Mouse (Mus musculus): ENCODE data around the gene Plxnd1. TPM values are rescaled to one million over a fixed set of nuclear protein-coding genes. Genes with fewer than 3 reads are reported as not detected.

The Plxnd1 gene
- polyA plus RNA-seq, 1 experiment: 54.2 TPM

- no peak for TF ChIP-seq POLR2A (IDR thresholded peaks at IDR 0.05; ENCODE audit: low read depth, low read length)
- TF ChIP-seq CTCF (conservative IDR thresholded peaks at IDR 0.05; ENCODE audit: insufficient read depth, insufficient read length, low read depth, low read length): no peak
- H3K4me3 ChIP-seq (ENCODE audit: insufficient read depth, low read depth, low read length): no peak overlapping the region
- H3K27ac ChIP-seq (ENCODE audit: insufficient read depth, low read depth, low read length): no peak overlapping the region
- H3K27me3 ChIP-seq (replicated peaks; ENCODE audit: control insufficient read depth, insufficient read depth, low read length): no peaks in the 10 kb centered on the region
- no peaks in the 10 kb centered on the region for H3K36me3 ChIP-seq (ENCODE audit: control insufficient read depth, insufficient read depth, low read length)
- DNase-seq: peak; percentile 4
- 87% methylated on average over 9 of the region's 9 CpGs for WGBS
- no peaks in the 10 kb centered on the region for H3K4me1 ChIP-seq (ENCODE audit: control insufficient read depth, insufficient read depth, low read length)
These were observed 27.2 kb upstream of the Plxnd1 start for GRCm38 (mm10) chr6:116021961-116022485.

DNA sequence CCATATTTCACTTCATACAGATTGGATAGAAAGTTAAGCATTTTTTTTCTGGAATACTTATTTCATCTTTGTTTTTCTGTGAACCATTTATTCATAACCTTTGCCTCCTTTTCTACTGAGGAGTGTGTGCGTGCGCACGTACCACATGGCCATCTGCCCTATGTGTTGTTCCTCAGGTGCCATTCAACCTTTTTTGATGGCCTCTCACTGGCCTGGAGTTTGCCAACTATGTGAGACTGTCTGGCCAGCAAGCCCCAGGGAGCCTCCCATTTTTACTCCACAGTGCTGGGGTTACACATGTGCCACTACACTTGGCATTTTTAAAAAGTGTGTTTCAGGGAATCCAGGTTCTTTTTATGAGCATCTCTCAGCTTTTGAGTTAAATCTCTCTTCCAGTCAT, 21.1 kb upstream of the Plxnd1 start:
- DNase-seq: no peak
- no peak overlapping the region for H3K4me3 ChIP-seq (ENCODE audit: insufficient read depth, low read depth, low read length)
- no peaks in the 10 kb centered on the region for H3K36me3 ChIP-seq (ENCODE audit: control insufficient read depth, insufficient read depth, low read length)
- no peak for TF ChIP-seq POLR2A (IDR thresholded peaks at IDR 0.05; ENCODE audit: low read depth, low read length)
- no peaks in the 10 kb centered on the region for H3K27me3 ChIP-seq (replicated peaks; ENCODE audit: control insufficient read depth, insufficient read depth, low read length)
- no peak overlapping the region for H3K27ac ChIP-seq (ENCODE audit: insufficient read depth, low read depth, low read length)
- H3K4me1 ChIP-seq (ENCODE audit: control insufficient read depth, insufficient read depth, low read length): no peaks in the 10 kb centered on the region
- 91% methylated on average over 3 of the region's 3 CpGs for WGBS

GRCm38 (mm10) chr6:116014111-116014510, 19.3 kb upstream of the Plxnd1 start:
- 87% methylated on average over 6 of the region's 6 CpGs for WGBS
- Histone ChIP-seq H3K27me3 (replicated peaks; ENCODE audit: control insufficient read depth, insufficient read depth, low read length) (no peaks in the 10 kb centered on the region), H3K36me3 (ENCODE audit: control insufficient read depth, insufficient read depth, low read length) (no peaks in the 10 kb centered on the region), H3K4me3 (ENCODE audit: insufficient read depth, low read depth, low read length) (no peak overlapping the region), H3K4me1 (ENCODE audit: control insufficient read depth, insufficient read depth, low read length) (no peaks in the 10 kb centered on the region), H3K27ac (ENCODE audit: insufficient read depth, low read depth, low read length) (no peak overlapping the region)
- DNase-seq: no peak
- TF ChIP-seq CTCF (conservative IDR thresholded peaks at IDR 0.05; ENCODE audit: insufficient read depth, insufficient read length, low read depth, low read length) (no peak), POLR2A (IDR thresholded peaks at IDR 0.05; ENCODE audit: low read depth, low read length) (no peak)

DNA sequence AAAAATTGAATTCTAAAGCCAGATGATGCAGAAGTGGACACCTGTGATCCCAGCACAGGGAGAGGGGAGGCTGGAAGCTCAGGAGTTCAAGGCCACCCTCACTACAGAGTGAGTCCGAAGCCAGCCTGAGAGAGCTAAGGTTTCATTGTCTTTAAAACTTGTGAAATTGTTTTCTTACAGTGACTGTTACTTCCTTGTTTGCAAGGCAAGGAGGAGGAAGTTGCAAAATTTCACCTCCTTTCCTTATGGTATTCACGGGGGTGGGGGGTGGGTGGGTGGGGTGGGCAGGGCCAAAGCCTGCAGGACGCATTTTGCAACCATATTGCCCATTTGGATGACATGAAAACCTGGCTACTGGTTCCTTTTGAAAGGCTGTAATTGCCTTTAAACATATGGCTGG, 18.9 kb upstream of the Plxnd1 start:
- Histone ChIP-seq H3K27ac (ENCODE audit: insufficient read depth, low read depth, low read length) (no peak overlapping the region), H3K4me1 (ENCODE audit: control insufficient read depth, insufficient read depth, low read length) (no peaks in the 10 kb centered on the region), H3K4me3 (ENCODE audit: insufficient read depth, low read depth, low read length) (no peak overlapping the region), H3K27me3 (replicated peaks; ENCODE audit: control insufficient read depth, insufficient read depth, low read length) (no peaks in the 10 kb centered on the region), H3K36me3 (ENCODE audit: control insufficient read depth, insufficient read depth, low read length) (no peaks in the 10 kb centered on the region)
- no peak for DNase-seq
- WGBS: 50% methylated on average over 3 of the region's 3 CpGs
- no peak for TF ChIP-seq CTCF (conservative IDR thresholded peaks at IDR 0.05; ENCODE audit: insufficient read depth, insufficient read length, low read depth, low read length)
- TF ChIP-seq POLR2A (IDR thresholded peaks at IDR 0.05; ENCODE audit: low read depth, low read length): no peak

GRCm38 (mm10) chr6:116010541-116010940, 15.7 kb upstream of the Plxnd1 start:
- Histone ChIP-seq H3K4me1 (ENCODE audit: control insufficient read depth, insufficient read depth, low read length) (peaks cover 12% of the 10 kb centered on the region), H3K4me3 (ENCODE audit: insufficient read depth, low read depth, low read length) (no peak overlapping the region), H3K27ac (ENCODE audit: insufficient read depth, low read depth, low read length) (no peak overlapping the region), H3K27me3 (replicated peaks; ENCODE audit: control insufficient read depth, insufficient read depth, low read length) (no peaks in the 10 kb centered on the region), H3K36me3 (ENCODE audit: control insufficient read depth, insufficient read depth, low read length) (no peaks in the 10 kb centered on the region)
- DNase-seq: peak; percentile 86
- 2% methylated on average over 6 of the region's 6 CpGs for WGBS
- peak; percentile 94 for TF ChIP-seq CTCF (conservative IDR thresholded peaks at IDR 0.05; ENCODE audit: insufficient read depth, insufficient read length, low read depth, low read length)
- TF ChIP-seq POLR2A (IDR thresholded peaks at IDR 0.05; ENCODE audit: low read depth, low read length): no peak

- Histone ChIP-seq H3K27ac (ENCODE audit: insufficient read depth, low read depth, low read length) (peak overlapping the region; percentile 67; the same call in 1 of the 2 replicates), H3K36me3 (ENCODE audit: control insufficient read depth, insufficient read depth, low read length) (no peaks in the 10 kb centered on the region), H3K4me3 (ENCODE audit: insufficient read depth, low read depth, low read length) (no peak overlapping the region), H3K4me1 (ENCODE audit: control insufficient read depth, insufficient read depth, low read length) (peaks cover 12% of the 10 kb centered on the region), H3K27me3 (replicated peaks; ENCODE audit: control insufficient read depth, insufficient read depth, low read length) (no peaks in the 10 kb centered on the region)
- DNase-seq: peak; percentile 85
- TF ChIP-seq CTCF (conservative IDR thresholded peaks at IDR 0.05; ENCODE audit: insufficient read depth, insufficient read length, low read depth, low read length): no peak
- TF ChIP-seq POLR2A (IDR thresholded peaks at IDR 0.05; ENCODE audit: low read depth, low read length): no peak
- WGBS: 64% methylated on average over 12 of the region's 12 CpGs
These were observed 14.6 kb upstream of the Plxnd1 start for GRCm38 (mm10) chr6:116009426-116009825.

GRCm38 (mm10) chr6:116007561-116008173, 12.9 kb upstream of the Plxnd1 start:
- WGBS: 20% methylated on average over 9 of the region's 9 CpGs
- Histone ChIP-seq H3K4me3 (ENCODE audit: insufficient read depth, low read depth, low read length) (no peak overlapping the region), H3K27me3 (replicated peaks; ENCODE audit: control insufficient read depth, insufficient read depth, low read length) (no peaks in the 10 kb centered on the region), H3K27ac (ENCODE audit: insufficient read depth, low read depth, low read length) (no peak overlapping the region), H3K4me1 (ENCODE audit: control insufficient read depth, insufficient read depth, low read length) (peaks cover 12% of the 10 kb centered on the region), H3K36me3 (ENCODE audit: control insufficient read depth, insufficient read depth, low read length) (no peaks in the 10 kb centered on the region)
- peak; percentile 75 for DNase-seq
- TF ChIP-seq POLR2A (IDR thresholded peaks at IDR 0.05; ENCODE audit: low read depth, low read length) (no peak), CTCF (conservative IDR thresholded peaks at IDR 0.05; ENCODE audit: insufficient read depth, insufficient read length, low read depth, low read length) (peak; percentile 82)
